Mouse (Mus musculus) stomach, embryonic 14.5 days (tissue): Measurements from ENCODE around the gene Haao. TPM values are rescaled to one million over a fixed set of nuclear protein-coding genes. Genes with fewer than 3 reads are reported as not detected.

Experiments used
- ATAC-seq: fragments of 200-750 bp; cut with Nextera tagmentation; 2 replicates; pipeline ENCODE4 v1.8.0; 2017; ENCODE audit warnings: low read depth, moderate TSS enrichment; ENCODE audit not compliant: insufficient number of reproducible peaks, insufficient read depth, low FRiP score
- H3K27ac ChIP-seq: fragments of 300-500 bp; sonication (generic); 2 replicates; pipeline ENCODE4 v1.5.1; 2014; ENCODE audit warnings: mild to moderate bottlenecking, low read length, moderate library complexity, mixed read lengths
- H3K27me3 ChIP-seq: fragments of 300-500 bp; sonication (generic); 2 replicates; pipeline ENCODE4 v1.6.1; 2014; ENCODE audit warnings: low read length, control low read depth, mixed read lengths; ENCODE audit not compliant: control insufficient read depth, insufficient read depth
- H3K36me3 ChIP-seq: fragments of 300-500 bp; sonication (generic); 2 replicates; pipeline ENCODE4 v1.6.1; 2014; ENCODE audit warnings: mild to moderate bottlenecking, control low read depth, low read length, moderate library complexity, mixed read lengths; ENCODE audit not compliant: control insufficient read depth, insufficient read depth
- H3K4me1 ChIP-seq: fragments of 300-500 bp; sonication (generic); 2 replicates; pipeline ENCODE4 v1.6.1; 2014; ENCODE audit warnings: low read length, control low read depth, mixed read lengths; ENCODE audit not compliant: control insufficient read depth, insufficient read depth
- H3K4me2 ChIP-seq: fragments of 300-500 bp; sonication (generic); replicated peaks from 2 replicates; pipeline ENCODE4 v1.6.1; 2014; ENCODE audit warnings: low read depth, low read length, control low read depth
- H3K4me3 ChIP-seq: fragments of 300-500 bp; sonication (generic); 2 replicates; pipeline ENCODE4 v1.5.1; 2014; ENCODE audit warnings: low read depth, low read length, control low read depth
- H3K9ac ChIP-seq: fragments of 300-500 bp; sonication (generic); replicated peaks from 2 replicates; pipeline ENCODE4 v1.6.1; 2014; ENCODE audit warnings: low read depth, mild to moderate bottlenecking, control low read depth, low read length, moderate library complexity, mixed read lengths
- H3K9me3 ChIP-seq: fragments of 300-500 bp; sonication (generic); 2 replicates; pipeline ENCODE4 v1.6.1; 2016; ENCODE audit warnings: low read depth, low read length, control low read depth; ENCODE audit not compliant: control insufficient read depth
- WGBS: fragments of 180-500 bp; shearing (Covaris S2); extraction: QIAGEN DNeasy Blood & Tissue Kit; methylation state at CpG from one replicate; pipeline ENCODE4 v1.1.7; 2014; 5-methylcytosine and 5-hydroxymethylcytosine counted together
- polyA plus RNA-seq: library from polyadenylated mRNA; unstranded; fragments of >200 nt; fragmentation: Nextera tagmentation; extraction: Ambion mirVana; gene quantifications from 2 replicates; pipeline ENCODE4 v1.2.1, GENCODE M21; 2014

The Haao gene
- polyA plus RNA-seq, 1 experiment from 2014 or later, result 1.1 TPM

GRCm38 (mm10) chr17:83849081-83849675 lies 1.4 kb upstream of the Haao start:
- Histone ChIP-seq H3K36me3 (no peaks in the 10 kb centered on the region), H3K27ac (no peak overlapping the region), H3K27me3 (no peaks in the 10 kb centered on the region), H3K4me3 (no peak overlapping the region), H3K4me2 (no peak overlapping the region), H3K9me3 (no peaks in the 10 kb centered on the region), H3K4me1 (peaks cover 4% of the 10 kb centered on the region; the same call in 1 of the 2 replicates), H3K9ac (no peak overlapping the region)
- no peak for ATAC-seq
- 64% methylated on average over 12 of the region's 12 CpGs for WGBS

GRCm38 (mm10) chr17:83848482-83848881 lies 719 bp upstream of the Haao start:
- H3K36me3 ChIP-seq, result no peaks in the 10 kb centered on the region
- peaks cover 4% of the 10 kb centered on the region; the same call in 1 of the 2 replicates for H3K4me1 ChIP-seq
- H3K27me3 ChIP-seq, result no peaks in the 10 kb centered on the region
- ATAC-seq, result no peak
- 36% methylated on average over 4 of the region's 4 CpGs for WGBS
- H3K9ac ChIP-seq, result no peak overlapping the region
- no peaks in the 10 kb centered on the region for H3K9me3 ChIP-seq
- no peak overlapping the region for H3K4me2 ChIP-seq
- no peak overlapping the region for H3K4me3 ChIP-seq
- no peak overlapping the region for H3K27ac ChIP-seq

GRCm38 (mm10) chr17:83847100-83847499 lies 663 bp downstream of the Haao start:
- Histone ChIP-seq H3K36me3 (no peaks in the 10 kb centered on the region), H3K27me3 (no peaks in the 10 kb centered on the region), H3K9me3 (no peaks in the 10 kb centered on the region), H3K27ac (no peak overlapping the region), H3K4me1 (peaks cover 4% of the 10 kb centered on the region; the same call in 1 of the 2 replicates), H3K9ac (no peak overlapping the region), H3K4me2 (no peak overlapping the region), H3K4me3 (no peak overlapping the region)
- ATAC-seq, result no peak
- WGBS, result 84% methylated on average over 6 of the region's 6 CpGs

- no peaks in the 10 kb centered on the region for H3K36me3 ChIP-seq
Observed at GRCm38 (mm10) chr17:83846301-83847021, 1.3 kb downstream of the Haao start.

GRCm38 (mm10) chr17:83845538-83845937 lies 2.2 kb downstream of the Haao start:
- peaks cover 4% of the 10 kb centered on the region; the same call in 1 of the 2 replicates for H3K4me1 ChIP-seq
- H3K36me3 ChIP-seq, result no peaks in the 10 kb centered on the region
- no peak overlapping the region for H3K9ac ChIP-seq
- no peak for ATAC-seq
- H3K27ac ChIP-seq, result no peak overlapping the region
- H3K4me3 ChIP-seq, result no peak overlapping the region
- no peaks in the 10 kb centered on the region for H3K9me3 ChIP-seq
- WGBS, result 82% methylated on average over 8 of the region's 8 CpGs
- no peaks in the 10 kb centered on the region for H3K27me3 ChIP-seq
- no peak overlapping the region for H3K4me2 ChIP-seq

More at GRCm38 (mm10) chr17:83846301-83847021, 1.3 kb downstream of the Haao start:
- Histone ChIP-seq H3K27me3 (no peaks in the 10 kb centered on the region), H3K4me3 (no peak overlapping the region), H3K9me3 (no peaks in the 10 kb centered on the region), H3K4me1 (peaks cover 4% of the 10 kb centered on the region; the same call in 1 of the 2 replicates), H3K9ac (no peak overlapping the region), H3K4me2 (no peak overlapping the region), H3K27ac (no peak overlapping the region)
- 72% methylated on average over 21 of the region's 21 CpGs for WGBS
- ATAC-seq, result no peak

GRCm38 (mm10) chr17:83843780-83844179 lies 4.0 kb downstream of the Haao start:
- H3K27ac ChIP-seq, result no peak overlapping the region
- no peaks in the 10 kb centered on the region for H3K36me3 ChIP-seq
- no peak overlapping the region for H3K9ac ChIP-seq
- no peaks in the 10 kb centered on the region for H3K9me3 ChIP-seq
- no peak overlapping the region for H3K4me3 ChIP-seq
- H3K27me3 ChIP-seq, result no peaks in the 10 kb centered on the region
- H3K4me2 ChIP-seq, result no peak overlapping the region
- 63% methylated on average over 7 of the region's 7 CpGs for WGBS
- ATAC-seq, result no peak
- no peaks in the 10 kb centered on the region for H3K4me1 ChIP-seq

GRCm38 (mm10) chr17:83841011-83841410 lies 6.8 kb downstream of the Haao start:
- Histone ChIP-seq H3K4me3 (no peak overlapping the region), H3K4me1 (no peaks in the 10 kb centered on the region), H3K27ac (no peak overlapping the region), H3K9ac (no peak overlapping the region), H3K27me3 (no peaks in the 10 kb centered on the region), H3K9me3 (no peaks in the 10 kb centered on the region), H3K36me3 (no peaks in the 10 kb centered on the region), H3K4me2 (no peak overlapping the region)
- WGBS, result 83% methylated on average over 5 of the region's 5 CpGs
- ATAC-seq, result no peak

- no peaks in the 10 kb centered on the region for H3K27me3 ChIP-seq
- H3K4me3 ChIP-seq, result no peak overlapping the region
- 72% methylated on average over 9 of the region's 9 CpGs for WGBS
- H3K27ac ChIP-seq, result no peak overlapping the region
- no peaks in the 10 kb centered on the region for H3K4me1 ChIP-seq
- no peak for ATAC-seq
- H3K9ac ChIP-seq, result no peak overlapping the region
- no peak overlapping the region for H3K4me2 ChIP-seq
- no peaks in the 10 kb centered on the region for H3K36me3 ChIP-seq
- no peaks in the 10 kb centered on the region for H3K9me3 ChIP-seq
Observed at GRCm38 (mm10) chr17:83839132-83839531, 8.6 kb downstream of the Haao start.
